Mouse (Mus musculus) cortical plate, adult 2 months (tissue): Measurements from ENCODE around the gene Itgb3bp.

ENCODE experiments used
- CTCF ChIP-seq: fragments of 200-500 bp; IDR thresholded peaks from 2 replicates; pipeline ENCODE4 v1.5.1; 2011; ENCODE audit warnings: mild to moderate bottlenecking, control low read depth, low read length; ENCODE audit not compliant: insufficient read depth; ENCODE audit errors: extremely low read depth
- POLR2A ChIP-seq: fragments of 200-500 bp; IDR thresholded peaks from 2 replicates; pipeline ENCODE4 v1.6.1; 2011; ENCODE audit warnings: mild to moderate bottlenecking, low read length, control low read depth; ENCODE audit not compliant: insufficient read depth; ENCODE audit errors: extremely low read depth

GRCm38 (mm10) chr4:99941655-99942414 is 12.2 kb upstream of the Itgb3bp start:
- TF ChIP-seq CTCF = peak; percentile 27; the same call in 1 of the 2 replicates
- TF ChIP-seq POLR2A = no peak
